Comparison of ENCODE assay signal across 1 mouse cellular context in genomic region chr4:44981280-44981973, GRCm38 (mm10).
TF ChIP-seq lines count a peak whose summit lies in the region.

Grhpr (plus strand) TSS chr4:44981395.

TF ChIP-seq in CH12.LX, 34 proteins besides CTCF, POLR2A, EP300 and RAD21 (continued from another document):
- TF ChIP-seq NRF1 (IDR thresholded peaks at IDR 0.05; ENCODE audit: low read depth, low read length) = no peak
- no peak for TF ChIP-seq RCOR1 (conservative IDR thresholded peaks at IDR 0.05; ENCODE audit: low read depth, low read length)
- TF ChIP-seq USF2 (conservative IDR thresholded peaks at IDR 0.05; ENCODE audit: low read depth, low read length) = no peak
- TF ChIP-seq CHD2 (IDR thresholded peaks at IDR 0.05; ENCODE audit: low read length) = no peak
- no peak for TF ChIP-seq CHD1 (IDR thresholded peaks at IDR 0.05; ENCODE audit: low read depth, low read length)
